Mouse (Mus musculus): ENCODE results near the gene Tmem50b.
"Not testable (repeated sequence)": the region's sequence is repeated elsewhere in the genome, so short reads cannot be mapped to it uniquely, and the experiment has no call there.

Gene Tmem50b

DNA sequence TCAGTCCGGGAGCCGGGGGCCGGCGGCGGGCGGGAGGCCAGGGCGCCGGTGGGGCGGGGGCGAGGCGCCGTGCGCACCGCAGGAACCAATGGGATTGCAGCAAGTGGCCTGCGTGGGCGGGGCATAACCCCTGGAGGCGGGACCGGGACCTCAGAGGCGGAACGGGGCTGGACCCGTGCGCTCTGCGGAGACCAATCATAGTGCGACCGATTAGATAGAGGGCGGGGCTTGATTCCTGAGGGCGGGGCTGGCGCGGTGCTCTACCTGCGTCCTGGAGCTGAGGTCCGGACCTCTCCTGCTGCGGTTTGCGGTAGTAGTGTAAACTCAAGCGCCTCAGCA is at the start of gene Tmem50b:
Gene Tmem50b, minus strand, starts transcription at position 129 of the 339 bp plus-strand sequence.
- DNase-seq (ENCODE audit: low read depth, low spot score) = peak; percentile 98

DNA sequence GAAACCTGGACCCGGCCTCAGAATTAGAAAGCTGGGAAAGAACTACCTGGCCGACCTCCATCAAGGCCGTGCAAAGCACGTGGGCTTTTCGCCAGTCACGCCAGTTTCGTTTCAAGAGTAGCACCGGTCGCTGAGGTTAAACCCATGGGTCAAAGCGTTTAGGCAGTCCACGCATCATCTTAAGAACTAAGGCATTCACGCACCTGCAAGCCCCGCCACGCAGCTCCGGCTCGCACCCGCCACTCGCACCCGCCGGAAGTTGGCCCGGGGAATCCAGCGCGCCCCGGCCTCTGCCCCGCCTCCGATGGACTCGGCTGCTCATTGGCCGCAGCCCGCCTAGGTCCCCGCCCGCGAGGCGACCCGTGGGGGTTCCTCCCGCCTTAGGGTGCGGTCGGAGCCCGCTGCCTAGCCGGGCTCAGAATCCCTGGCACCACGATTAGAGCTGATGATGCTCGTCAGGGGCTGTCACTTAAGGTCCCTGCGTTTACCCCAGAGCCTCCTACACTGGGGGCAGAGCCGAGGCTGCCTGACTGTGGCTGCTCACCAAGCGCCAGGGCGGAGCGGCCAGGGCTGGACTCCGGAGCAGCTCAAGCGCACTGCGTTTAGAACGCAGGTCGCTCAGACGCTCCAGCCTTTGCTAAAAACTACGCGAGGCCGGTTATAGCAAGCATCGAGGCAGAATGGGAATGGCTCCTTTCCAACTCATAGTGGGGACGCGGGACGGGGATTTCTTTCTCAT is 49.2 kb upstream of the Tmem50b start, which contains the start of gene Gart:
Gene Gart, minus strand, starts transcription at position 272 of the 739 bp plus-strand sequence.
- peak; percentile 97 for DNase-seq (ENCODE audit: low read depth, low spot score)

DNA sequence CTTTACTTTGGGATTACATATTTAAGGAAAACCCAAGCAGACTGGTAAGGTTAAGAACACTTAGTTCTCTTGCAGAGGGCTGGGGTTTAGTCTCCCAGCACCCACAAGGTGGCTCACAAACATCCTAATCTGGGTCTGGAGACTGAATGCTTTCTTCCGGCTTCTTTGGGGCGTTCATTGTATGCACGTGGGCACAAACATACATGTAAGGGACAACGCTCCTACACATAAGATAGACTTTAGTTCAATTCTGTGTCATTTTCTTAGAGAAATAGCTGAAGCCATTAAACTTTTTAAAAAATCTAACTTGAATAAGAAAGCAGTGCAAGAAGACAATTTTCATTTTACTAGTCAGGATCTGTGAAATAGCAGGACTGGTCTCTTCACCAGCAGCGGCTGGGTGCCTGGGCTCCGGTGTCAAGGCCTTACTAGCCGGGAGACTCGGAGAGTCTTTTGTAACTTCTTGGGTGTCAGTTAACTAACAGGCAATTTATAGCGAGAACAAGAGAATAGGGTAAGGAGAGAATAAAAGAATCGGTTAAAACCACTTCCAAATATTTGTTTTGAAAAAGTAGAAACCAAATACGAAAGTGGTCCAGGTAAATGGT is 48.5 kb upstream of the Tmem50b start:
- DNase-seq (ENCODE audit: low read depth, low spot score) = peak; percentile 55

DNA sequence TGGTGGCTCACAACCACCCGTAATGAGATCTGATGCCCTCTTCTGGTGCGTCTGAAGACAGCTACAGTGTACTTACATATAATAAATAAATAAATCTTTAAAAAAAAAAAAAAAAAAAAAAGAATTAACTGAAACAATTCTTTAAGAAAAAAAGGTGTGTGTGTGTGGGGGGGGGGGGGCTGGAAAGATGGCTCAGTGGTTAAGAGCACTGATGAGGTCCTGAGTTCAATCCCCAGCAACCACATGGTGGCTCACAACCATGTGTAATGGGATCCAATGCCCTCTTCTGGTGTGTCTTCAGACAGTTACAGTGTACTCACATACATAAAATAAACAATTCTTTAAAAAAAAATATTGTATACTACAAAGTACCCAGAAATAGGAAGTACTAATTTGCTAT is 47.8 kb upstream of the Tmem50b start:
- DNase-seq (ENCODE audit: low read depth, low spot score) = not testable (repeated sequence)

DNA sequence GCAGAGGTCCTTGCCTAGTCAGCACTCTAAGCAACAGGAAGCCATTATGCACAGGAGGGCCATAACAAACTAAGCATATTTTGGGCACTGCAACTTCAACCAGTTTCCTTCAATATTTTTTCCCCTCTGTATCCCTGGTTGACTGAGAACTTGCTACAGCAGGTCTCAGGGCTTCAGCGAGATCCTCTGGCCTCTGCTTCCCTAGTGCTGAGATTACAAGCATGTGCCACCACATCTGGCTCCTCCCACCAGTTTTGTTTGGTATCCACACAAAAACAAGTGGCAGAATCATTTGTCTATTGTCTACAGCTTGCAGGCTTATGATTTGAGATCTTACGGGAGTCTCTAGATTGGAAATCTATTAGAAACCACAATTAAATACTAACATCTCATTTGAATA is 47.3 kb upstream of the Tmem50b start:
- DNase-seq (ENCODE audit: low read depth, low spot score) = no peak

DNA sequence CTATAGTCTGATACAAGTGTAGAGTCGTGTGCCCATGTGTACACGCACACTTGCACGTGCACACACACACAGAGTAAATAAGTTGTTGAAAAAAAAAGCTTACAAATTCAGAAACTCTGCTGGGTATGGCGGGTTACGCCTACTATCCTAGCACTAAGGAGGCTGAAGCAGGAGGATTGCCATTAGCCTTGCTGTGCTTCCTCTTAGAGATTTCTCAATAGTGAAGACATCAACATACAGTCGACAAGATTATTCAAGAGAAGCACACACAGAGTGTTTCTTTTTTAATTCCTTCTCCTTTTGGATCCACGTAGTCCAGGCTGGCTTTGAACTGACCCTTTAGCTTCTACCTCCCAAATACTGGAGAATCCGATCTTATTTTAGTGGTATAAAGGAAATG is 42.6 kb upstream of the Tmem50b start:
- DNase-seq (ENCODE audit: low read depth, low spot score) = no peak

DNA sequence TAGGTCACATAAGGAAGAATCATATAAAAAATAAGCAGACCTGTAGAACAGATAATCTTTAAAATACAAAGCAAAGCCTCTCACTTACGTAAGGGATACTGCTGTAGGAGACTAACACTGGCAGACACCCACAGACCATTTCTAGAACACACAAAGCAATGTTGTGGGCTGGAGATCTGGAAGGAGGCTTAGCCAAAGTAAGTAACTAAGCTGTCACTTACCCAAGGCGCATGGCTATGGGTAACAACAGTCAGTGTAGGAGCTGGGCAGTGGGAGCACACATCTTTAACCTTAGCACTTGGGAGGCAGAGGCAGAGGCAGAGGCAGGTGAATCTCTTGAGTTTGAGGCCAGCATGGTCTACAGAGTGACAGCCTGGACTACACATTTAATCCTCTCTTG is 42.0 kb upstream of the Tmem50b start:
- no peak for DNase-seq (ENCODE audit: low read depth, low spot score)

DNA sequence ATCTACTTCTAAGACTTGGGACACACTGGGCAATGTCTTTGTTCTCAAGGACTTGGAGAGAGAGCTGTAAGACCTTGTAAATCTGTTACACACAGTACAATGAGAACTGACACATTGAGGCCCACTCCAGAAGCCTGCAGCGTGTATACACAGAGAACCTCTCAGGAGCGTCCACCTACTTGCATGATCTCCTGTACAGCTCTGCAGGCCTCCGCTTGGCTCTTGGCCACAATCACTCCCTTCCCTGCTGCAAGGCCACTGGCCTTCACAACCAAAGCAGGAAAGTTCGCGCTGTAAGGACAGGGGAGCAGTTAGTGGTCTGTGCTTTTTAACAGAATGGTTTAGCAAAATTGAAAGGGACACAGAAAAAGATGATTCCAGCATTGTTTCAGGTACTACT is 41.6 kb upstream of the Tmem50b start:
- no peak for DNase-seq (ENCODE audit: low read depth, low spot score)

DNA sequence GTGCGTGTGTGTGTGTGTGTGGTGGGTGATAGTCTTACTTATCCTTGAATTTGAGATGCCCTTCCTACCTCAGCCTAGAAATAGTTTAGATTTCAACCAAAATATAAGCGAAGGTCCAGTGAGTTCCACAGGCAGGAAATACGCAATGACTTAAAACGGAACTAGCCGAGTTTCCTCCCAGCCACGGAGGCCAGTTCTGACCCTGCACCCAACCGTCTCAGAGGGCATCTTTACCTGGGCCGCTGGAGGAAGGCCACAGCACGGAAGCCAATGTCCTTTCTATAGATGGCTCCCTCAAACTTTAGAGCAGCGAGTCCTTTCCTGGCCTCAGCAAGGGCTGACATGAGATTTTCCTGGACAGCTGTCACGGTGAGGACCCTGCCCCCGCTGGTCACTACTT is 36.0 kb upstream of the Tmem50b start:
- DNase-seq (ENCODE audit: low read depth, low spot score) = no peak

DNA sequence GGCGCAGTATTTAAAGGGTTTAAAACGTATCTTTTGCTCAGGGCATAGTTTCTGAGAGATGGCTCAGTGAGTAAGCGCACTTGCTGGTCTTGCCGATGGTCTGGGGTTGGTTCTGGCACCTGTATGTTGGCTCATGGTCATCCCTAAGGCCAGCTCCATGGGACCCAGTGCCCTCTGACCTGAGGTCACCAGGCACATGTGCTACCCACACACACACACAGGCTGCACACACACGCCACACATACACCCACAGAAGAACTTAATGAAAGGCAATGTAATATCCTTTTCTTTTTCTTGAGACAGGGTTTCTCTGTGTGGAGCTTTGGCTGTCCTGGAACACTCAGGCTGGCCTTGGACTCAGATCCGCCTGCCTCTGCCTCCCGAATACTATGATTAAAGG is 35.3 kb upstream of the Tmem50b start:
- no peak for DNase-seq (ENCODE audit: low read depth, low spot score)

DNA sequence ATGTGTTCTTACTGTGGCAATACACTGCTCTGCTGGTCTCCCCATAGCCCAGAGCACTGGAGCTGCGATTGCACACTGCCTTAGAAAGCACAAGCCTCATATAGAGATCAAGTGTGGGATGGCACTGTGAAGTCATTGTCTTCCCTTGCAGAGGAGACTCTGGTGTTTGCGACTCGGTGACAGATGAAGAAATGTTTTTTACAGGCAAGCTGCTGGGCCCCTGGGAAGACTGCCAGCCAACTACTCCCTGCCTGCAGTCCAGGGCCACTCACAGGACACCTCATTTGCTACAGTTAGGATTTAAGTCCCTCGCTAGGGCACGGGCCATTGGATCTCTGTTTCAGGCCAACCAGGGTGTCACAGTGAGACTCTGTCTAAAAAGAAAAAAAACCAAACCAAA is 34.8 kb upstream of the Tmem50b start:
- no peak for DNase-seq (ENCODE audit: low read depth, low spot score)

DNA sequence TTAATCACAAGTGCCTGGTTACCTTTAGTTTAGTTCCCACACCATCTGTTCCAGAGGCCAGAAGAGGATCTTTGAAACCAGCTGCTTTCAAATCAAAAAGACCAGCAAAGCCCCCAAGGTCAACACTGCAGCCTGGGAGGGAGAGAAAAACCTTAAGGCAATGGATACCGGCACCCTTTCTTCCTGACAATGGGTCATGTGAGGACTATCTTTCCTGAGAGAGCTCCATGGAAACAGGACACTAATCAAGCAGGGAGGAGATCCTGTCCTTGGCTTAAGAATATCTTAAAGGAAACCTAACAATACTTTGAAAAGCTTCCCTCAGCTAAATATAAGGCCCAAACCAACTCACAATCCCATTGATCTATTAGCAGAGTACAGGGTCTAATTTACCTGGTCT is 33.0 kb upstream of the Tmem50b start:
- peak; percentile 67 for DNase-seq (ENCODE audit: low read depth, low spot score)

DNA sequence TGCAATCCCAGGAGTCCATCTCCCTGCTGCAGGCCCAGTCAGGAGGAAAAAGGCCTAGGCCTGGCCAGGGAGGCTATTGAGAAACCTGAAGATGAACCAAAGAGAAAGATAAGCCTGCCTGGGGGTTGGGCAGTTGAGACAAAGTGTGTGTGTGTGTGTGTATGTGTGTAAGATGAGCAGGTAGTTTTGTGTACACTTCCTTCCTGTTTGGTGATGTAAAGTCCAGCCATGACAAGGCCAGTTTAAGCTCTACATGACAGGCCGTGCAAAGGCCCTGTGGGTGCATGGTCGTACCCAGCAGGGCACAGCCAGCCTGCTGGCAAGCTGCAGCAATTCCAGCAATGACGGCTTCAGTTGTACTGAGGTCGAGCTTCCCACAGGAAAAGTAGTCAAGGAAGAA is 32.1 kb upstream of the Tmem50b start:
- DNase-seq (ENCODE audit: low read depth, low spot score) = no peak

DNA sequence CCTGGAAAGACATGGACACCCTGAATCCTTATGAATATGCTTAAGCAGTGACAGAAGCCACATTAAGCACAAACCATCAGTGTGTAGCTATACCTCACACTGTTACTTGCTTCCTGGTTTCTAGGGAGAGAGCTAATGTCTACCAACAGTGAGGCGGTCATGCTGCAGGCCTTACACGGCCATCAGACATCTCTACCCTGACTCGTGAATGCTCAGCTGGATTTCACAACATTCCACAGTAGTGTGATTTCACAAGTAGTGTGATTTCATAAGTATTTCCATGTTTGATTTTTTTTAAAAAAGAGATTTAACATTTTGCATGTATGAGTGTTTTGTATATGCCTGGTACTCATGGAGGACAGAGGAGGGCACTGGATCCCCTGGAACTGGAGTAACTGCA is 31.1 kb upstream of the Tmem50b start:
- no peak for DNase-seq (ENCODE audit: low read depth, low spot score)

DNA sequence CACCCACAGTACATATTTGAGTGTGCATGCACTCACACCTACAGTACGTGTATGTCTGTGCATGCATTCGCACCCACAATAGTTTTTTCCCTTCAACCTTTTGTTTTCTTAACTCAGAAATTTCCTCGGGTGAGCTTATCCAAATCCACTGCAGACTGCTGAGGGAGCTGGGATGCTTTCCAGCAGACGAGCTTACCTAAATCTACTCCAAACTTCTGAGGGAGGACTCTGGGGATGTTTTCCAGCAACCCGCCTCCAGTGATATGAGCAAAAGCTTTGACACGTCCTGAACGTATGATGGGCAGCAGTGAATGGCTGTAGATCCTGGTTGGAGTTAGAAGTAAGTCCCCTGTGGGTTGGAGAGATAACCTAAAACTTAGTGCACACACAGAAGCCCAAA is 30.2 kb upstream of the Tmem50b start:
- no peak for DNase-seq (ENCODE audit: low read depth, low spot score)

DNA sequence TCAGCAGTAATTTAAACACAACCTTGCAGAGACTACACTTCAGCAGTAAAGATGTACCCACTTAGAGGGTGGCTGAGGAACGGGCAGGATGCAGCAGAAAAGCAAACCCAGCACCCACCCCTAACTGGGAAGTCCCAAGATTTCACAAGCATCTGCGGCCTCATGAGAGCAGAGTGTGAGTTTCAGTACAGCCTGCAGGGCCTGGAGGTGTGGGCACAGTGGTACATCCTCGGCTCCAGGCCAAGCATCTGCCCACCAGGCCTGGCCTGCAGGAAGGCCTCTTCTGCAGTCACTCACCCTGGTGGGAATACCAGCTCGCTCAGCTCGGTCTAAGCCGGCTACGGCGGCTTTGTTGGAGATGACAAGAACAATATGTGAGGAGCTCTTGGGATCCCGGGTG is 25.5 kb upstream of the Tmem50b start:
- DNase-seq (ENCODE audit: low read depth, low spot score) = no peak

DNA sequence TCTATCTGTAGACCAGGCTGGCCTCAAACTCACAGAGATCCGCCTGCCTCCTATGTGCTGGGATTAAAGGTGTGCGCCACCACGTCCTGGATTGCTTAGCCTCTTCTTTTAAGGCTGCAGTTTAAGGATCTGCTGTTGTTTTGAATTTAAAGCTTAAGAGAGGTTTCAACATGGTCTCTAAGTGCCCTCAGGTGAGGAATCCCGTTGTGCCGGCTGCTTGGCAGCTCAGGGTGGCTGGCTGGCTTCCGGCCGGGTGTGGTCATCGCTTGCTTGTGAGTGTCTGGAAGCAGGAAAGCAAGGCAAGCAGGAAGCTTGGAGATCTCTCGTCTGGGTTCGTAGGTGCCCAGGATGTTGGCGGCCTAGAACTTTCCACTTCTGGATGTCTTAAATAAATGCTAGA is 23.4 kb upstream of the Tmem50b start:
- DNase-seq (ENCODE audit: low read depth, low spot score) = peak; percentile 81

DNA sequence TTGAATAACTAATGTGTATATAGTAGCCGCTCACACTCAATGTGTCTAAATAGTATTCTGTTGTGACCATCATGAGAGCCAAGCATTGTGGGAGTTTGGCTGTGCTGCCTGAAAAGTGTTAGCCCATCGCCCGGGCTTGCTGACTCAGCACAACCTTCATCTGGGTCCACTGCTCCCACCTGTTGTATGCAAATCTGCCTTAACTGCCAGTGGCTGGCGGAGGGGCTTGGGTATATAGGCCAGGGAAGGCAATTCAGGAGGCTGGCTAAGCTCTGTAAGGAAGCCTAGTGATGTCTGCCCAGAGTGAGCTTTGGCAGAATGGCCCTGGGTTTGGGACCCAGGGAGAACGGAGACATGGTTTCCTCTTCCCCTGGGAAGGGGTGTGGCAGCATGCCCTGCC is 22.6 kb upstream of the Tmem50b start:
- DNase-seq (ENCODE audit: low read depth, low spot score) = peak; percentile 42

DNA sequence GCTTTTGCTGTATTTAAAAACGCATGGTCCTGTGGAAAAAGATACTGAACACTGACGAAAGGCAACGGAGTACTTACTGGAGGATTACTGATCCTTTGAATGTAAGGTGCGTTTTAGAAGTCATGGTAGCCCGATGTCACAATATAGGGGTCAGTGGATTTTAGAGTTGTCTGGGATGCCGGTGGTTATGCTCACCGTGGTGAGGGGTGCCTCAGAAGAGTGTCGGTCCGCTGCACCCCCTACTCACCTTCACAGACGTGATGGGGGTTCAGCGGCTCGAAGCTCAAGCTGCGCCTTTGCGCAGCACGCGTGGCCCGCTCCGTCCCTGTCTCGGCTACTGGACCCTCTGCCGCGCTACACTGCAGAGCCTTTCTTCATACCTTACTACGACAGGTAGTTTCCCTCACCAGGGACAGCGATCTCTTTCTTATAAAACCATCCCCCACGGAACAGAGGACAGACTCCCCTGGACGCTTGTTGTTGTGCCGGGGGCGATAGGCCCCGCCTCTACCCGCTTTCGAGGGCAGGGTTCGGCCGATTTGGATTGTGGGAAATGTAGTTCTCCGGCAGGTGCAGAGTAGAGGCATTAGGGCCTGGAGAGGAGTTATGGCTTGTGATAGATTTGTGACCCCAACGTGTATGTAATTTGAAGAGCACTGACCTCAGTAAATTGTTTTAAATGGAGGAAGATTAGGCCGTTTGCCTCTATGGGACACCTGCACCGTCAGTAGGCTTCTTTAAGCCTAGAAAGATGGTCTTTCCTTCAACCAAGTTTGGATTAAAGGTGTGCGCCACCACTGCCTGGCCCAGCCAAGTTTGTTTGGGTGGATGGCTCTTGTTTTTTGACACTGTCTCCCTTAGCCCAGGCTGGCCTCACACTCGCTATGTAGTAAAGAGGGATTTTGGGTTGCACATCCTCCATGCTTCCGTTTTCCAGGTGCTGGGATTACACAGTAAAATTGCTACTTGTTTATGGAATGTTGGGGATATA is 21.2 kb upstream of the Tmem50b start, which contains the start of gene Dnajc28:
Gene Dnajc28, minus strand, starts transcription at position 516 of the 991 bp plus-strand sequence.
- peak; percentile 87 for DNase-seq (ENCODE audit: low read depth, low spot score)

DNA sequence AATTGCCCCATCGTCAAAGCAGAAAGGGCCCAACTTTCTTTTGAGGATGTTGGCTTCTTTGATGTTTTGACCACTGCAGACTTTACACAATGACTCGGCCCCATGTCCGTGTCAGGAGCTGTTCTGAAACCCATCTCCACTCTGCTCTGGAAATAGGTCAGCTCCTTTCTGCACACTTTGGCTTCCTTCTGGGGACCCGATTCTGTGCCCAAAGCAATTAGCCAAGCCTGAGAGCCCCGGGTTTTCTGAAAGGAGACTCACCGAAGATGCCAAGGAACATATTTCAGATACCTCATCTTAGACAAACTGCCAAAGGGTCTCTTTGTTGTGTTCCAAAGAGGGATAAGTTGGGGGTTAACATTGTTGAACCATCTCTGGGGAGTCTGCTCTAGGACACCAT is 17.0 kb upstream of the Tmem50b start:
- no peak for DNase-seq (ENCODE audit: low read depth, low spot score)

DNA sequence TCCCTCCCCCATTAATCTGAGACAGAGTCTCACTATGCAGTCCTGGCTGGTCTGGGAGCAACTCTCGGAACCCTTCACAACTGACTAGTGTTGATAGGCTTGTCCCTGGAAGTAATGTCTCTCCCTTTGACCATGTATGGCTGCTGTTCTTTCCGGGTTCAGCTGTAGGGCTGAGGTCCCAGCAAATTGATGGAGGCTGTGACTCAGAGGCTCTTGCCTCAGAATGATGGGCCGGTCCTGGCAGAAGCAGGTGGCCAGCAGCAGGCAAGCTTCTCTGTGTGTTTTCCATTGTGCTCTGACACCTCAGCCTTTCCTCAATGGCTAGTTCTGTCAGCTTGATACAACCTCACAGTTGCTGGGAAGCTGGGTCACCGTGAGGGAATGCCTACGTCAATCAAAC is 14.9 kb upstream of the Tmem50b start:
- DNase-seq (ENCODE audit: low read depth, low spot score) = no peak

DNA sequence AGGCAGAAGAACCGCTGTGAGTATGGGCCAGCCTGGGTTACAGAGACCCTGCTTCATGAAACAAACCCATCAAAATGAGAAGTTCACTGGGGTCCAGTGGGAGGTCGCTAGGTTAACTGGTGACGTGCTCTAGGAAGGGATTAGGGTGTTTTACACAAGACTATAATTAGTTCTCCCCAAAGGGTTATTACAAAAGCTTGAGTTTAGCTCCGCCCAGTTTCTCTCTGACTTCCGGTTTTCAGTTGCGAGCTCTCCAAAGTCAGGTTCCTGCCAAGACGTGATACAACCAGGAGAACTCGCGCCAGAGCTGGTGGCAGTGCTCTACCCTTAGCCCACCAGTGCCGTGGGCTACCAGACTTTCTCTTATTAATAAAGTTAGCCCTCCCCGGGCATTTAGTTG is 13.6 kb upstream of the Tmem50b start:
- peak; percentile 57 for DNase-seq (ENCODE audit: low read depth, low spot score)

Measured in ZHBTc4 (cell line).